Mouse (Mus musculus) forebrain, embryonic 16.5 days (tissue): ENCODE data around the gene Apba2. TPM values are rescaled to one million over a fixed set of nuclear protein-coding genes. Genes with fewer than 3 reads are reported as not detected.

Experiments
- ATAC-seq: fragments of 200-750 bp; cut with Nextera tagmentation; 2 replicates; pipeline ENCODE4 v1.8.0; 2017; ENCODE audit warnings: mild to moderate bottlenecking, moderate library complexity
- H3K27ac ChIP-seq: fragments of 300-500 bp; sonication (generic); 2 replicates; pipeline ENCODE4 v1.5.1; 2014; ENCODE audit warnings: low read length, control low read depth
- H3K27me3 ChIP-seq: fragments of 300-500 bp; sonication (generic); replicated peaks from 2 replicates; pipeline ENCODE4 v1.6.1; 2014; ENCODE audit warnings: low read length; ENCODE audit not compliant: control insufficient read depth, insufficient read depth
- H3K36me3 ChIP-seq: fragments of 300-500 bp; sonication (generic); 2 replicates; pipeline ENCODE4 v1.6.1; 2014; ENCODE audit not compliant: control insufficient read depth, insufficient read depth
- H3K4me1 ChIP-seq: fragments of 300-500 bp; sonication (generic); replicated peaks from 2 replicates; pipeline ENCODE4 v1.6.1; 2014; ENCODE audit warnings: low read length; ENCODE audit not compliant: control insufficient read depth, insufficient read depth
- H3K4me2 ChIP-seq: fragments of 300-500 bp; sonication (generic); 2 replicates; pipeline ENCODE4 v1.6.1; 2014; ENCODE audit warnings: mild to moderate bottlenecking, low read length, control low read depth
- H3K4me3 ChIP-seq: fragments of 300-500 bp; sonication (generic); replicated peaks from 2 replicates; pipeline ENCODE4 v1.5.1; 2014; ENCODE audit warnings: mild to moderate bottlenecking, low read length, control low read depth
- H3K9ac ChIP-seq: fragments of 300-500 bp; sonication (generic); replicated peaks from 2 replicates; pipeline ENCODE4 v1.6.1; 2014; ENCODE audit warnings: low read depth, low read length, control low read depth
- H3K9me3 ChIP-seq: fragments of 300-500 bp; sonication (generic); 2 replicates; pipeline ENCODE4 v1.6.1; 2016; ENCODE audit warnings: low read length; ENCODE audit not compliant: control insufficient read depth
- WGBS: fragments of 180-500 bp; shearing (Covaris S2); extraction: QIAGEN DNeasy Blood & Tissue Kit; methylation state at CpG from one replicate; pipeline ENCODE4 v1.1.7; 2014; 5-methylcytosine and 5-hydroxymethylcytosine counted together
- polyA plus RNA-seq: library from polyadenylated mRNA; unstranded; fragments of >200 nt; fragmentation: Nextera tagmentation; extraction: Ambion mirVana; gene quantifications from 2 replicates; pipeline ENCODE4 v1.2.1, GENCODE M21; 2015

The Apba2 gene
- polyA plus RNA-seq, 1 experiment from 2014 or later: 176 TPM

DNA sequence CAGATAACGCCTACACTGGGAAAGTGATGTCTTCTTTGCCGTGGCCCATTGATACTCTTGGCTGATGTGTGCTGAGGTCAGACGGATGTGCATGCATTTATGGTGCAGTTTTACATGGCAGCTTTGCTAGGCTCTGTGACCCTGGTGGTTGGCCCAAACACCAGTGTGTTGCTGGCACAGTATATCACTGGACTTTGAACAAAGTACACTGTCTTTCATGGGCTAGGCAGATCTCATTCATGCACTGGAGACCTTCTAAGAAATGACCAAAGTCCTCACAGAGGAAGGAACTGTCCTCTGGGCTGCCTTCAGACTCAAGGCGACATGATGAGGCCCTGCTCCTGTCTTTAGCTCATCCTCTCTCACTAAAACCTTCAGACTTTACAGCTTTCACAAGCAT, 166.5 kb downstream of the Apba2 start:
- 96% methylated on average over 4 of the region's 4 CpGs for WGBS
- H3K27ac ChIP-seq: no peak overlapping the region
- H3K4me1 ChIP-seq: no peaks in the 10 kb centered on the region
- H3K9me3 ChIP-seq: no peaks in the 10 kb centered on the region
- H3K9ac ChIP-seq: no peak overlapping the region
- H3K36me3 ChIP-seq: no peaks in the 10 kb centered on the region
- ATAC-seq: no peak
- no peak overlapping the region for H3K4me3 ChIP-seq
- no peak overlapping the region for H3K4me2 ChIP-seq
- H3K27me3 ChIP-seq: no peaks in the 10 kb centered on the region

DNA sequence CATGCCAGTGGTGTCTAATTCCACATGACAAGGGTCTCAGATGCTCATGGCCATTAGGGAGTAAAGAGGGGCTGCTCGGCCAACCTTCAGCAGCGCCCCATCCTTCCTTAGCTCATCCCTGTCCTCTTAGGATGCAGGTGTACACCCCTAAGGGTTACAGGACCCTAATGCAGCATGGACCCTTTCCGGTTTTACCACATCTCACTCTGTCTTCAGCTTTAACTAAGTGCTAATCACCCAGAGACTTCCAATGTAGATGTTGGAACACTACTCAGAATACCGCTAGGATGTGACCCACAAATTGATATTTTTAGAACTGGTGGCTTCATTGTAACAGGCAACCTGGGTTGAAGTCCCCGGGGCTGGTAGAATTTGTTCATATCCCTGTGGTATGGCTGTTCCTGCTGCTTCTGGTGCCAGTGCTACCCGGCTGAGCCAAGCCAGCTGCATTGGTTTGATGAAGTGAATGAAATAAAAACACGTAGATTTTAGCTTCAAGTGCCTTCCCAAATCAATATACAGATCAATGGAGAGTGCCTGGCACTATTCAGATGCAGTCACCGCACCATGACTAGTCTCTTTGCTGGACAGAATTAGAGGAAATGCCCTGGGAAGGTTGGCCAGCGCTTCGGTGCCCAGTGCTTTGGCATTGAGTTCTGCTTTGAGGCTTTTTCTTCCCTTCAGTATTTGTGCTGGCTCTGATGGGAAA, 178.4 kb downstream of the Apba2 start:
- 81% methylated on average over 10 of the region's 10 CpGs for WGBS

DNA sequence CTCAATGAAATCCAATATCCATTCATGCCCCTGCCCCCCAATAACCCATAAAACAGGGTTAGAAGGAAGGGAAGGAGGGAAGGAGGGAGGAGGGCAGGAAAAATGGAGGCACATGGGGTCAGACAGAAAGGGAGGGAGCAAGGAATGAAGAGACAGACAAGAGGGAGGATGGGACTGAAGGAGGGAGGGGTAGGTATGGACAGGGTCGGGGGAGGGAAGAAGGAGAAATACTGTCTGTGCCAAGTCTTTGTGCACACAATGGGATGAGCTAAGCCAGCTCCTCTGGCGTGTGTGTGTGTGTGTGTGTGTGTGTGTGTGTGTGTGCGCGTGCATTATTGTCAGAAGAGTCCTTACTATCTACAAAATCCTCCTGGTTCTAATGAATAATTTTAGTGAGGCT, 183.4 kb downstream of the Apba2 start:
- ATAC-seq: no peak
- H3K27me3 ChIP-seq: no peaks in the 10 kb centered on the region
- no peak overlapping the region for H3K9ac ChIP-seq
- H3K4me2 ChIP-seq: no peak overlapping the region
- no peak overlapping the region for H3K27ac ChIP-seq
- H3K9me3 ChIP-seq: no peaks in the 10 kb centered on the region
- WGBS: 59% methylated on average over 4 of the region's 4 CpGs
- H3K4me3 ChIP-seq: no peak overlapping the region
- peaks cover 14% of the 10 kb centered on the region for H3K4me1 ChIP-seq
- H3K36me3 ChIP-seq: no peaks in the 10 kb centered on the region

More for the DNA sequence above, 178.4 kb downstream of the Apba2 start:
- peaks cover 6% of the 10 kb centered on the region; the same call in 1 of the 2 replicates for H3K4me1 ChIP-seq
- no peaks in the 10 kb centered on the region for H3K9me3 ChIP-seq
- H3K36me3 ChIP-seq: no peaks in the 10 kb centered on the region
- ATAC-seq: peak; percentile 45
- no peak overlapping the region for H3K4me3 ChIP-seq
- H3K4me2 ChIP-seq: no peak overlapping the region
- H3K27ac ChIP-seq: no peak overlapping the region
- no peaks in the 10 kb centered on the region for H3K27me3 ChIP-seq
- H3K9ac ChIP-seq: no peak overlapping the region

DNA sequence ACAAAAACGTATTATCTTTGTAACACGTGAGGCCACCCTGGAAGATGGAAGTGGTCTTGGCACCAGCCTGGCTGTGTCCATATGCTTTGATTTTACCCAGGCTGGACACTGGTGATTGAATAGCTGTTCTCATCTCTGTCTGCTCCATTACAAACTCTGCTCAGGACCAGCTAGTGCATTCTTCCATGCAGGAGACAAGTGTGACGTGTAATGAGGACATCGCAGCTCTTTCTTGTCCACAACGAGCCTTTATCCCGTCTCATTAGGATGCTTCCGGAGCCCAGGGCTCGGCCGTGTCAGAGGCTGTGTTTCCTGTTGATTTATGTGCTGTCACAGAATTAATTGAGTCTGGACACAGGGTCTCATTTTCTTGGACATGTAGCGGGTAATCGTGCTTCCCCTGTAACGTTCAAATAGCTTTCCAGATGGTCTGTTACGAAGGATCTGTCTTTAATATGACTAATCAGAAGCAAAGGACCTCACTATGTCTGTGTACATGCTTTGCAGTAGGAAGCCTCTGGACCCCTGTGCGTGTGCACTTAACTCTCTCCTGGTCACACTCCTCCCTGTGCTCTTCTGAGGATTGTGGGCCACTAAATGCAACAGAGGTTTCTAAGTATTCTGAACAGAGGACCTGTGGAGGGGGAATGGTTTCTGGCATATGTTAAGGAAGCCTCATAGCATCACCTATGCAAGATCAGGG, 186.8 kb downstream of the Apba2 start:
- Histone ChIP-seq H3K27ac (no peak overlapping the region), H3K36me3 (no peaks in the 10 kb centered on the region), H3K4me3 (no peak overlapping the region), H3K27me3 (no peaks in the 10 kb centered on the region), H3K4me2 (no peak overlapping the region), H3K9ac (no peak overlapping the region), H3K9me3 (no peaks in the 10 kb centered on the region), H3K4me1 (peaks cover 14% of the 10 kb centered on the region)
- WGBS: 40% methylated on average over 14 of the region's 14 CpGs
- ATAC-seq: peak; percentile 48

DNA sequence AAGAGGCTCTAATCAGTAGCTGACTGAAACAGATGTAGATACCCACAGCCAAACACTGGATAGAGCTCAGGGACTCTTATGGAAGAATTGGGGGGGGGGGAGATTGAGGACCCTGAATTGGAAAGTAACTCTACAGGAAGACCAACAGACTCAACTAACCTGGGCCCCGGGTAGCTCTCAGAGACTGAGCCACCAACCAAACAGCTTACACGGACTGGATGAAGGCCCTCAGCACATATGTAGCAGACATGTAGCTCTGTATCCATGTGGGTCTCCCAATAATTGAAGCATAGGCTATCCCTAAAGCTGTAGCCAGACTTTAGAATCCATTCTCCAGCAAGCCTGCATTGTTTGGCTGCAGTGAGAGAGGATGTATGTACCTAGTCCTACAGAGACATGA, 190.3 kb downstream of the Apba2 start:
- Histone ChIP-seq H3K4me3 (no peak overlapping the region), H3K9me3 (no peaks in the 10 kb centered on the region), H3K9ac (no peak overlapping the region), H3K4me2 (no peak overlapping the region), H3K27ac (no peak overlapping the region), H3K4me1 (peaks cover 25% of the 10 kb centered on the region), H3K36me3 (no peaks in the 10 kb centered on the region), H3K27me3 (no peaks in the 10 kb centered on the region)
- 100% methylated on average over 2 of the region's 2 CpGs for WGBS
- no peak for ATAC-seq

DNA sequence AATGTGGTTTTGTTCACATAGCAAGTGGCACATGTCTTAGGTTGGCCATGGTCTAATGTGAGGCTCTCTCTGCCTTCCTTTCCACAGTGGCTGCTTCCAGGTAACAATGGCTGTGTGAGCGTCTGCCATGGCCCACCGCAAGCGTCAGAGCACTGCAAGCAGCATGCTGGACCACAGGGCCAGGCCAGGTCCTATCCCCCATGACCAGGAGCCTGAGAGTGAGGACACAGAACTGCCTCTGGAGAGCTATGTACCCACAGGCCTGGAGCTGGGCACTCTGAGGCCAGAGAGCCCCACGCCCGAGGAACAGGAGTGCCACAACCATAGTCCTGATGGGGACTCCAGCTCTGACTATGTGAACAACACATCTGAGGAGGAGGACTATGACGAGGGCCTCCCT, 193.4 kb downstream of the Apba2 start:
- H3K4me3 ChIP-seq: no peak overlapping the region
- peaks cover 27% of the 10 kb centered on the region for H3K4me1 ChIP-seq
- H3K9me3 ChIP-seq: no peaks in the 10 kb centered on the region
- H3K9ac ChIP-seq: no peak overlapping the region
- H3K27me3 ChIP-seq: no peaks in the 10 kb centered on the region
- no peak for ATAC-seq
- 93% methylated on average over 6 of the region's 6 CpGs for WGBS
- H3K27ac ChIP-seq: no peak overlapping the region
- no peaks in the 10 kb centered on the region for H3K36me3 ChIP-seq
- H3K4me2 ChIP-seq: no peak overlapping the region

DNA sequence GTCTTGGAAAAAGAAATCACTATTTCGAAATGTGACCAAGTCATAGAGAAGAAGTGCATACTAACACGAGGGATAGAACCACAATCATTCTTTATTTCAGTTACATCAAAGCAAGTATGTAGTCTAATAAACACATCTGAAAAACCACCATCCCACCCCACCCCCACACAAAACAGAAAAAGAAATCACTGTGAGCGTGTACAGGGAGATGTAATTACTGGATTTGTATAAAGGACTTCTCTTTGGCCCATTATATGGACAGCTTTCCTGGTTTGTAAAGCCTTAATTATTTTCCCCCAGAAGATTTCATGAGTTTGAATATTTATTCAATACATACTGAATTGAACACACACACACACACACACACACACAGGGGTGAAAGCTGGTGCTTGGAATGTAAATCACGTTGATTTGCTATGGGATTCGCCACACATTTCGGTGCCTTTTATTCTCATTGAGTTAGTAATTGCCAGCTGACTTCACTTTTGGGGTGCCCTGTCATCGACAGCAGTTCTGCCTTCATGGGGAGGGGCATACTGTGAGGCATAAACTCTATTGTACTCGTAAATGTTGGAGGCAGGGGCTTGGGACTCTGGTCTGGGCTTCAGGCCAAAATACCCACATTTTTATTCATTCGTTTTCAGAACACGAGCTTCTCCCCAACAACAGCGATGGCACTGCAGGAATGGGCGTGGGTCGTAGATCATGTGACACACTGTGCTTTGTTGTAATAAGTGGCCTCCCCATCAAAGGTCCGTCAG, 195.2 kb downstream of the Apba2 start:
- no peak overlapping the region for H3K4me2 ChIP-seq
- H3K4me3 ChIP-seq: no peak overlapping the region
- H3K27ac ChIP-seq: peak overlapping the region; percentile 87
- H3K36me3 ChIP-seq: no peaks in the 10 kb centered on the region
- WGBS: 10% methylated on average over 14 of the region's 14 CpGs
- H3K4me1 ChIP-seq: peaks cover 27% of the 10 kb centered on the region
- no peaks in the 10 kb centered on the region for H3K9me3 ChIP-seq
- H3K27me3 ChIP-seq: no peaks in the 10 kb centered on the region
- peak; percentile 93 for ATAC-seq
- no peak overlapping the region for H3K9ac ChIP-seq

DNA sequence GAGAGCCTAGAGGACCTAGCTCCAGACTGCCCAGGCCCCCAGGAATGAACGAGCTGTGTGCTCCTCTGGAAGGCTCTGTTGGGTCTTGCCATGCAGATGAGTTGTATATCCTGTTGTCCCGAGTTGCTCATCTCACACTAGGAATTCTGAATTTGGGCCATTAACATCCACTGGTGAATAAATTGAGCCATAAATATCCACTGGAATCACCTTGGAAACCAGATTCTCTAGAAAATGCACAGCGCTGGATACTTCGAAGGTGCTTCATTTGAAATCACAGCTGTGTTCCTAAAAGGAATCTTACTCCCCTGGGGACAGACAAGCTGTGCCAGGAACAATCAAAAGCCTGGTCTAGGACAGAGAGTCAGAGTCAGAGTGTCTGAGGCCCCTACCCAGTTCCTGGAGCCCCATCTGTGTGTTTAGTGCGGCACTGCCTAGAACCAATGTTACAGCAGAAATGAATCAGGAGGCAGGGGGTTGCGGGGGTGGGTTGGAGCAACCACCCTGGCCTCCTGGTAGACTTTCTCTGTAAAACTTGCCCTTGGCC, 196.4 kb downstream of the Apba2 start:
- WGBS: 61% methylated on average over 6 of the region's 6 CpGs
- Histone ChIP-seq H3K4me3 (no peak overlapping the region), H3K27me3 (no peaks in the 10 kb centered on the region), H3K4me2 (no peak overlapping the region), H3K9ac (no peak overlapping the region), H3K9me3 (no peaks in the 10 kb centered on the region), H3K36me3 (no peaks in the 10 kb centered on the region), H3K4me1 (peaks cover 27% of the 10 kb centered on the region), H3K27ac (no peak overlapping the region)
- no peak for ATAC-seq

DNA sequence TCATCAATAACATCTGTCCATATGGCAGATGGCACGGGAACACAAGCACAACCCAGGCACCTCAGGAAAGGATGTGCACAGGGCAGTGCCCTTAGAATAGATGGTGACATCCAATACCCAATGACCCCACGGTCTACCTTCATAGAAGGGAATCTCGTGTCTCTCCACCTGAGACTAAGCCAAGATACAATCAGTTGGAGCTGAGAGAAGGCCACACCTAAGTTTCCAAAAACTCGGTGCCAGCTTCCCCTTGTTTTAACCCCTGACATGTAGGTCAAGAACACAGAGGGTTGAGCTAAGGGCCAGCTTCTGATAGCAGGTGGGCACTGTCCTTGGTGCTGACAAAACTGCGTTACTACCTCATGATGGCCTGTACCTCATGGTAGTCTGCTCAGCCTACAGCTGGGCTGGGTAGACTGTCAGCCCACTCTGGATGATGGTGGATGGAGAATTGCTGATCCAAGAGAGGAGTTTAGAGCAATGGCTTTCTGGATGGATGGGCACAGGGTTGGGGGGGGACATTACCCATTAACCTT, 202.6 kb downstream of the Apba2 start:
- no peaks in the 10 kb centered on the region for H3K36me3 ChIP-seq
- 85% methylated on average over 5 of the region's 5 CpGs for WGBS
- ATAC-seq: no peak
- H3K4me1 ChIP-seq: no peaks in the 10 kb centered on the region
- H3K9me3 ChIP-seq: no peaks in the 10 kb centered on the region
- no peak overlapping the region for H3K4me2 ChIP-seq
- H3K9ac ChIP-seq: no peak overlapping the region
- no peak overlapping the region for H3K4me3 ChIP-seq
- H3K27ac ChIP-seq: no peak overlapping the region
- no peaks in the 10 kb centered on the region for H3K27me3 ChIP-seq
